Mouse (Mus musculus): ENCODE data around the gene Vax2.

Vax2 gene

DNA sequence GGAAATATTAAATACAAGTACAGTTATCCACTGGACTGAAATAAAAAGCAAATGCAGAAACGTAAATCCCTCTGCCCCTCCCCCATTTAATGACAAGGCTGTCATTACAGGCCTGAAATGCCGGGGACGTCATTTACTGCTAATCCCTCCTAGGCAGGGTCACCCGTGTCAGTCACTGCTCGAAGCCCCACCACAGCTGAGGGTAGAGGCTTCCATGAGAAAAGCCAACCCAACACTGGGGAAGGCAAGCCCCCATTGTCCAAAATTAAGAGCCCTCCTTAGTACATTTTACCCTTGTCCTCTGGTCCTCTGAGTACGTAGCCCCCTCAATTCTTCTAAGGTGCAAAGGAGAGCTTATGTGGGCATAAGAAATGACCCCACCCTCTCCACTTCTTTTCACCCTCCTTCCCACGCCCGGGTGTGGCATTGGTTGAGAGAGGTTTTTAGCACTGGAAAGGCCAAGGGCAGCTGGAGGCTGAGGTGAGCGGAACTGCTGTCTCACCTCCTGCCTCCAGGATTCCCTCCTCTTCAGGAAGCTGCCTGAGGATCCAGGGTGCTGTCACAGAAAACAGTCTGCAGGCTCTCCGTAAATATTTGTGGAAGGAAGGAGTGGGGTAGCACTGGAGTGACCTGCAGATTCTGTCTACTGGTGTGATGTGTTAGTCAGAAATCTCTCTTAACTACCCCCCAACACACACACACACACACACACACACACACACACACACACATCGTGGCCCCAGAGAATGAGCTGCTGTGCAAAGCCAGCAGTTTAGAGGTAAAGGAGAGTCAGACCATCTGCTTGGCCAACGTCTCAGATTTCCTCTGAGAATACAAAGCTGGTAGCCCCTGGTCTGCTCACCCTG is 2.4 kb downstream of the Vax2 start:
- DNase-seq, result no peak

DNA sequence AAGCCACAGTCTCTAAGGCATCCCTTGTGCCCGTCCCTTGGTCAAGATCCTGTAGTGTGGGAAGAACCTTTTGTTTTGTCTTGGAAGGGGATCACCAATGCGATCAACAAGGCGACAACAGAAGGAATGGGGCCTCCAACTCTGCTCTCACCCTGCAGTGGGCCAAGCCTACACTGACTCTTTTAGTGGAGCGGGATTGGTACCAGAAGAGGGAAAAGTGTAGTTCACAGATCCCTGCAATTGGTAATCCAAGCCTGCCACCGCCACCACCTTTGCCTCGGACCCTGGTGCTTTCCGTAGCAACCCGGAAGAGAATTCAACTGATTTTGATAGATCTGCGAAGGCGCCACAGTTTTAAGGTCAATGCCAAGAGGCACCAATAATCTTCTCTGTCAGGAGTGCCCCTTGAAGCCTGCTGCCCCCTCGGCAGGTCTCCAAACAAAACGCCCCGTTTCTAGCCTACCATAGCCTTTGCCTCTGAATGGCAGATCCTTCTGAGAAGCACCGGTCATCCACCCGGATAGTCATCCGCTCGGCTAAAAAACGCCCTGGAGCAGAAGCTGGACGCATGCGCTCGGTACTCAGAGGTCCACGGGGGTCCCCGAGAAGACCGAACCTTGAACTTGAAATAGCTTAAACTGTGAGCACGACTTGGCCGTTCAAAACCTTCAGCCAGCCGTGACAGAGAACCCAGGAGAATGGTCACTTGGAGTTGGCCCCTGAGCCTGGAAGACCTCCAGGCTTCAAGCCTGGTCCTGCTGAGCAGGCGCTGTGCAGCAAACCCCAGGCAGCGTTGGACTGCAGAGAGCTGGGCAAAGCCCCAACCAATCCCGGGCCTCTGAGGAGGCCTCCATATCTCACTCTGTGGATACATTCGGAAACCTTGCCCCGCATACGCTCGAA is 3.4 kb downstream of the Vax2 start:
- no peak for DNase-seq

DNA sequence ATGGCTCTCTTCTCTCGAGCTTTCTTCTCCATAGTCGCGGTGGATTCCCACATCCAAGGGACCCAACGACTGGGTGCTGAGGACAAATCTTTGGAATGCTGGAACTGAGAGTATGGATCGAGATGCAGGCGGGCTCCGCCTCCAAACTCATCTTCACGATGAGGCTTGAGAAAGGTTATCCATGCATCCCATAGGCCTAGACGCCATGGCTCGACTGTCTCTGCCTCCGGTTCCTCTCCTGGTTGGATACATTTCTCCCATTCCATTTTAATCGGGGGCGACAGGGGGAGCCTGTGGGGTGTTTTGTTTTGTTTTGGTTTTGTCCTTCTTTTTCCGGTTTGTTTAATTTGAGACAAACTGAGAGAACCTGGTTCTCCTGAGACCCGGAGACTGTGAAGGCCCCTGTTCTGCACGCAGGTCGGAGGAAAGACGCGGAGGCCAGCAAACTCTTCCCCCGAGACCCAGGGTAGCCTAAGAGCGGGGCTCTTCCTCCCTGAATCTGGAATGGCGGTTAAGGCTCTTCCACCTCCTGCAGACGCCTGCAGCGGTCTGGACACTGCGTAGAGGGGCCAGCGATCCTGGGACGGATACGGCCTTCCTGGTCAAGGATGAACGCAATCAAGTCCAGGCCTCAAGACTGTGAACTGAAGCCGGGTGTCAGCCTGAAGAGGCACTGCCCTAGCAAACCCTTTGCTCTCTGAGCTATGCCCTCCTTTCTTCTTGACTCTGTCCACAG is 4.6 kb downstream of the Vax2 start:
- no peak for DNase-seq

DNA sequence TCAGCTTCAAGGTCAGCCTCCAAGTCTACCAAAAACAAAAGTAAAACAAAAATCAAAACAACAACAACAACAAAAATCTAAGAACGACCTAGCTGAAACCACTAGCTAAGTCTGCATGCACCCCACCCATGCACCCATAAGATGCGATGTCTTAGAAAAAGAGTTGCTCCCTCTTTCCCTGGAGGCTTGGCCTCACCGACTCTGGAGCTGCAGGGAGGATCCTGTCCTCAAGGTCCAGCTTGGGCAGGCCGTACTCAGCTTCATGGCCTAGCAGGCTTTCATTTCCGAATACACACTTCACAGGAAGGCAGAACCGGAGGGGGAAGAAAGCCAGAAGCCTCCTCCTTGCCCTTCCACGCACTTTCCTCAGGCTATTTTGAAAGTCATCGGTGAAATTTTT is 6.0 kb downstream of the Vax2 start:
- DNase-seq, result no peak

DNA sequence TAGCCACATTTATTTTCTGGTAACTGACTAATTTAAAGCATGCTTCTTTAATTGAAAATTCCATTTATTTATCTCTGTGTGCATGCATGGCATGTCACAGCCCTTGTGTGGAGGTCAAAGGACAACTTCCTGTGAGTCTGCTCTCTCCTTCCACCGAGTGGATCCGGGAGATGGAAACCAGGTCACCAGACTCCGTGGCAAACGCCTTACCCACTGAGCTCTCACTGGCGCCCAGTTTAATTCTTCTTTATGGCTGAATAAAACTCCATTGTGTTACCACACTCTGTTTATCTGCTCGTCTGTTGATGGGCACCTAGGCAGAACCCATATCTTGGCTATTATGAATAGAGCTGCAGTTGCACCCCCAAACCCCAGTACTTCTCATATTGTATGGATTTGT is 11.5 kb downstream of the Vax2 start:
- DNase-seq, result no peak

DNA sequence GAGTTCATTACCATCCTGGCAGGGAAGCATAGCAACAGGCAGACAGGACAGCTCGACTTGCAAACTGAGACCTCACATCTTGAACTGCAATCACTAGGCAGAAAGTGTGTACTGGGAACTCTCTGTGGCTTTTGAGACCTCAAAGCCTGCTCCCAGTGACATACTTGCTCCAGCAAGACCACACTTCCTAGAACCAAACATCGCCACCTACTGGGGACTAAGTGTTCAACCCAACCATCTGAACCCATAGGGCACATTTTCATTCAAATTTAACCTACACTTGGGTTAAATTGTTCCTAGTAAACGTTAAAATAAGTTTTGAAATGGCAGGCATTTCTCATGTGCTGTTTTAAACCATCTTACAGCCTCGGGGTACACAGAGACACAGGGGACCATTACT is 16.1 kb downstream of the Vax2 start:
- no peak for DNase-seq

DNA sequence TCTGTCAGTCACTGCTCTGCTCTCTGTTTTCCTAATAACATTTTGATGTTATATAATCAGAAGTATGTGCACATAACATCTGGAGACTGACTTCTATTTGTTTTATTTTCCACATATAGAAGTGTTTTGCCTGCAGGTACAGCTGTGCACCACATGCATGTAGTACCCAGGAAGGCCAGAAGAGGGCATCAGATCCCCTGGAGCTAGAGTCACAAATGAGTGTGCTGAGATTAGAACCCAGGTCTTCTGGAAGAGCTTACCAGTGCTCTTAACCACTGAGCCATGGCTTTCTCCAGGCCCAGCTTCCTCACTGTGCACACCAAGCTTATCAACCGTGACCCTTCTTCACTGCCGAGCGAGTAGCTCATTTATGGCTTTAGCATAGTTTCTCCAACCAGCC is 17.4 kb downstream of the Vax2 start:
- DNase-seq, result no peak

DNA sequence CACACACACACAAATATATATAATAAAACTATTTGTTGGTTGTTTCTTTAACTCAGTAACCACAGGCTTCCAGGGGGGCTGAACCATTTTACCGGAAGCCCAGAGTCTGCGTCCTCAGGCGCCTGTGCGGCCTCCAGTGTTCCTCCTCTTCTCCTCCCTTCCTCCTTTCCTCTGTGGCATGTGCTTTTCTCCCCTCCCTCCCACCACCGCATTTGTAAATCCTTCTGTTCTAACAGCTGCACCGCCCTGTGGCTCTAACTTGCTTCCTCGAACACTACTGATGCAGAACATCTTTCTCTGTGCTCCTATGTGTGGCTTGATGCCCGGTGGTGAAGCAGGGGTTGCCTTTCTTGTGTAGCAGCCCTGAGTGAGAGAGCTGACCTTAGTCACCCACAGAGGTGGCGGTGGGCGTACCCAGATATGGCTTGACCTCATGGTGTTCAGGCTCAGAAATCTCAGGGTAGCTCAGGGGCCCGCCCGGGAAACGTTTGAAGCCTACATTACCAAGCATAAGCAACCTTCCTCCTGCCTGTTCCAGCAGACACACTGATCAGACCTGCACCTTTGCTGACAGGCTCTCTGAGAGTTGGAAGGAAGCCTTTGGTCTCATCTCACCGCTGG is 18.4 kb downstream of the Vax2 start:
- DNase-seq, result no peak

DNA sequence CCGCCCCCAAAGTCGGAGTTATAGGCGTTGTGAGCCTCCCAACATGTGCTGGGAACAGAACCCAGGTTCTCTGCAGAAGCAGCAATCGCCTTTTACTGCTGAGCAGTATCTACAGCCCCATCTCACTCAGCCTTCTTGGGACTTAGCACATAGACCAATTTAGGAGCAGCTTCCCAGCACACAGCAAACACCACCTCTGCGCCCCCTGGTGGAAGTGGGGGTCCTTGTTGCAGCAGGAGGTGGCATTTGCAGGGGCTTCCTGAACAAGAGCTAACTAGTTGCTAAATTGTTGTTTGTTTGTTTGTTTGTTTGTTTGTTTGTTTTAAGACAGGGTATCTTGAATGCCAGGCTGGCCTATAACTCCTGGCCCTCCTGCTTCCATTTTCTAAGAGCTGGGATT is 20.1 kb downstream of the Vax2 start:
- DNase-seq, result peak; percentile 45

DNA sequence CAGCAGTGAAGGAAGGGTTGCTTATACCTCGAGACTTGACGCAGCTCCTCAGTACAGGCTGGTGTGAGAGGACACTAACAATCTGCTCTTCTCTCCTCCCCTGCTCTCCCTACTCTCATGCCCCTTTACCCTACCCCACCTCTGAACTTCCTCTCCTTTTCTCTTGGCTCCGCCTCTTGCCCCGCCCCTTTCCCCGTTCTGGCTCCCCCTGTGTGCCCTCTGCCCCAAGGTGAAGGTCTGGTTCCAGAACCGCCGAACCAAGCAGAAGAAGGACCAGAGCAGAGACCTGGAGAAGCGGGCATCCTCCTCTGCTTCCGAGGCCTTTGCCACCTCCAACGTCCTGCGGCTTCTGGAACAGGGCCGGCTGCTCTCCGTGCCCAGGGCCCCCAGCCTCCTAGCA is 26.2 kb downstream of the Vax2 start:
- DNase-seq, result no peak

DNA sequence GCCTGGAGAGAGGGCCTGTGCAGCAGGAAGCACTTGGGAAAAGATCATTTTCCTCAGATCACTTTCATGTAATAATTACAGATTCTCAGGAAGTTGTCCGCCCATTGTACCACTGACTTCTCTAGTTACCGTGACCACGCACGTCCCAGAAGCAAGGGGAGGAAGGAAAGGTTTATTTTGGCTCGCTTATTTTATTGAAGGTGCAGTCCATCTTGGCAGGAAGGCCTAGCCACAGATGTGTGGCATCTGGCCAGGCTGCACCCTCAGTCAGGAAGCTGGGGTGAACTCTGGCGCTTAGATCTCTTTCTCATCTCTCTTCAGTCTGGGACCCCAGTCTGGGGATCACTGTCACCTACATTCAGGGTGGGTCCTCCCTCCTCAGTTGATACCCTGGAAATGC is 27.5 kb downstream of the Vax2 start:
- DNase-seq, result no peak

DNA sequence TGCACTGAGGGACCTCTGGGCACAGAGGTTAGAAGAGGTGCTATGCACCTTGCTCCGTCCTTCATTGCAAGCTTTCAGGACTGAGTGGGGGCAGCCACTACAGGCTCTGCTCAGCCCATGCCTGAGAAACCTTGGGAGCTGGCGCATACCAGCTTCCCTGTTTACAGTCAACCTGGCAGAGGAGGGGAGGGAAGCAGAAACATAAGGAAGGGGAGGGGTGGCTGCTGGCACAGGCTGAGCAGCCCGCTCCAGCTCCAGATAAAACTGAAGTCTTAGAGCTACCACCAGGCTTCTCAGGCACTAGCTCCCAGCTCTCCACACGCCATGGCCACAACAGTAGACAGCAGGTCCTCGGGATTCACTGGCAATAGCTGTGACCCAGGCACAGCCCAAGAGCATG is 31.7 kb downstream of the Vax2 start, which contains the start of gene Atp6v1b1:
Atp6v1b1 (plus strand) TSS at position 230 of the 400 bp plus-strand sequence.
- no peak for DNase-seq

DNA sequence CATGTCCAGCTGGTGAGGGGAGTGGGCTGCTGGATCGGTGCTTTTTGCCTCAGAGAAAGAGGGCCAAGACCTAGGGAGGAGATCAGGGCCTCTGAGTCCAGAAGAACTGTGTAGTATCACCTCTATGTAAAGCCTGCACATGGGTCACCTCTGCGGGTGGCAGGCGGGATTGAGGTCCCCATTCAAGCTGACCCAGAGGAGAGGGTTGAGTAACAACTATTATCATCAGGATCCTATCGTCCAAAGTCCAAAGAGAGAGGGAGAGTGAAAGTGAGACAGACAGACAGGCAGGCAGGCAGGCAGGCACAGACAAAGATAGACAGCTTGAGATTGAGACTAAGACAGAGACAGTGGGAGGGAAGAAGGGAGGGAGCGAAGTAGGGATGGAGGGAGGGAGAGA is 32.1 kb downstream of the Vax2 start:
- DNase-seq, result no peak

DNA sequence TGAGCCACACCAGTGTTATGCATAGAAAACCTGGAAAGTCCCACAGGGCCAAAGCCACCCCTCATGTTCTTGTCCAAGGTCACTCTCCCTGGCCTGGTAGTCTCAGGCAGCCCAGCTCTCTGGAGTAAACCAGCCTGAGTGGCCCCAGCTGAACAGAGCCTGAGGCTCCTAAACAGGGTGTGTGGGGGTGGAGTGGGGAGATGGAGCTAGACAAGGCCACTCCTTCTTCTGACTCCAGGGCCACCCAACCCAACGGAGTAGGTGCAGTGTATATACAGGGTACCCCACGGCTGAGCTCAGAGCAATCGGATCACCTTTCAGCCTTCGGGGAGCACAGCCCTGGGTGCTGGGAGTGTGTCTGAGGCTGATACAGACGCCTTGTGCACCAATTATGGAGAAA is 33.1 kb downstream of the Vax2 start:
- no peak for DNase-seq

DNA sequence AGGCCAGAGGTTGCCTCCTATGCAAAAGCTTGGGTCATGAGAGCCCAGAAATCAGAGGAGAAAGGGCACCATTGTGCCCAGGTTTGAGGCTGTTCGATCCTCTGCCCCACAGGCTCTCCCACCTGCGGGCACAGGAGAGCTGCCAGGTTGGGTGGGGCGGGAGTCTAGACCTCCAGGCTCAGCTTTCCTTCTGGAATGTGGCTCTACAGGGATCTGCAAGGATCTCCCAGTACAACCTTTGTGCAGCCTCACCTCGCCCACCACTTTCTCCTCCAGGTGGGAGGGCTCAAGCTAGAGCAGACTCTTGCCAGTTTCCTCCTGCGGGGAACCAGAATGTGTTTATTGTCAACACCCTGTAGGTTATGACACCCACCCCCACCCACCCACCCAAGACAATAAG is 33.5 kb downstream of the Vax2 start:
- no peak for DNase-seq

DNA sequence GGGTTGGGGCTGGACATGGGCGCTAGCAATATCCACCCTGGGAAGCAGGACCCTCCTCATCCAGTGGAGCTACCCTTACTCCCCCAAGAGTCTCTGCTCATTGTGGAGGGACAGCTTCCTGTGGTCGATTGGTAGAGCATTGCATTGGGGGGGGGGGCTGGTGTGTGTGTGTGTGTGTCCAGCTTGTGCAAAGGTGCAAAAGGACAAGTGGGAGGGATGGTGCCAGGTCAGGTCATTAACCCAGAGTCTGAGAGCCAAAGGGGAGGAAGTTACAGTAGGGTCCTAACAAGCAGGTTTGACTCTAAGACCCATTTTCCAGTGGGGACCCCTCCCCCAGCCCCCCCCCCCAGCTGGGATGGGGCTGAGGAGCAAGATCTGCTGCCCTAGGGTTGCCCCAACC is 34.4 kb downstream of the Vax2 start:
- DNase-seq, result no peak

DNA sequence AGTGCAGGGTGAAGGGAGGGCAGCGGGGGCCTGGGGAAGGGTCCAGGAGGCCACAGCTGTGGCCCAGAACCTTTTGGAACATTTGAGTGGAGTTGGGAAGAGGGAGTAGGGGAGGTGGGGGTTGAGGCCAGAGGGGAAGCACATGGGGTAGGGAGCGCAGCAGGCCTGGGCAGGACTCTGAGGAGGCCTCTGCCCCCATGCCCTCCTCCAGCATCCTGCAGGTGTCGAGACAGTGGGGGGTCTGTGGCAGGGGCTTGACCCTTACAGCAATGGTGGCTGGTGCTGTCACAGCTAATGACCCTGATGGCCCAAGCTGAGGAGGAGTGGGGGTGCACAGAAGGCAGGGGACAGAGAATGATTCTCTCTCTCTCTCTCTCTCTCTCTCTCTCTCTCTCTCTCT is 38.2 kb downstream of the Vax2 start:
- no peak for DNase-seq

DNA sequence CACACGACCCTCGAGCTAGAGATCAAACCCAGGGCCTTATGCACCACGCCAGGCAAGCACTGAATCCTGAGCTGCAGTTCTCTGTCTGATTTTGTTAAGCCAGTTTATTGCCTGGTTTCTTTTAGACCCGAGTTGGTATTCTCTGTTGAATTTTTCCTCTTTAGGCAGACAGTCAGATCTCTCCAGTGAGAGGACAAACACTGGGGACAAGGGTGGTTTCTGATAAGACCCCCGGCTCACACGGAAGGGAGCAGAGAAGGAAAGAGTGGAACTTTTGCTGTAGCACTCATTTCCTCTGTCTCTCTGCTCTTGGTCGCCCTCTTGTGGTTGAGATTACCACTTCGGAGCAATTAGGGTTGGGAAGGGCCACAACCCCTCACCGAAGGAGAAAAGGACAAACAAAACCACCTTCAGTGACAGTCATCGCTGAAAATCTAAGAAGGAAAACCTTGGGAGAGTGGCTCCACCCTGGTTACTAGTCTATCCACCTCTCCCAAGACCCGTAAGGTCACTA is 39.2 kb downstream of the Vax2 start:
- peak; percentile 74 for DNase-seq

DNA sequence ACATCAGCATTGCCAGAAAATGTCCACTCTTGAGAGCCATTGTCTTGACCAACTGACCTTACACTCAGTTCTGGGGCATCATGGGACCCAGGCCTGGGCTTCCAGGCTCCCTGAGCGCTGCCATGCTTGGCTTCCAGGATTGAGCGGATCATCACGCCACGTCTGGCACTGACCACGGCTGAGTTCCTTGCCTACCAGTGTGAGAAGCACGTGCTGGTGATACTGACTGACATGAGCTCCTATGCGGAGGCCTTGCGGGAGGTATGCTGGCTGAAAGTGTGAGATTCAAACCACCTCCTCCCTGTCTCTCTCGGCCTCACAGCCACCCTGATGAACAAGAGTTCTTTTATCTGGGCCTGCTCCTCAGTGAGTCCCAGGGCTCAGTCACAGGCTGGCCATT is 45.0 kb downstream of the Vax2 start:
- no peak for DNase-seq

DNA sequence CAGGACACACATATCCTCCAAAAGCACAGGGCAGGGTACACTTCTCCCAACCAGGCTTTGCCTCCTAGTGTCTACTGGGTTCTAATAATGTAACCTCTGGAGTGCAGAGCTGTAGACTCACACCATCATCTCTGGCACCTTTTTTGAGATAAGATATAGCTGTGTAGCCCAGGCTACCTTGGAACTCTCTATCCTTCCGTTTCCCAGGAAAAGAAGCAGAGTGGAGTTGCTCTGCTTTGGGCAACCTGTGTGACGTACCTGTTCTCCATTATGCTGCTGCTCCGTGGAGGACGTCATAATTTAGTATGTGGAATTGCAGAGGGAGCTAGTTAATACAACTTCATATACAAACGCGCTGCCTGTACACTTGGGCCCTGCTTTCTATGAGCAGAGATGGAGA is 51.3 kb downstream of the Vax2 start, which contains the start of gene Ankrd53:
Ankrd53 (plus strand) TSS at position 301 of the 400 bp plus-strand sequence.
- no peak for DNase-seq

DNA sequence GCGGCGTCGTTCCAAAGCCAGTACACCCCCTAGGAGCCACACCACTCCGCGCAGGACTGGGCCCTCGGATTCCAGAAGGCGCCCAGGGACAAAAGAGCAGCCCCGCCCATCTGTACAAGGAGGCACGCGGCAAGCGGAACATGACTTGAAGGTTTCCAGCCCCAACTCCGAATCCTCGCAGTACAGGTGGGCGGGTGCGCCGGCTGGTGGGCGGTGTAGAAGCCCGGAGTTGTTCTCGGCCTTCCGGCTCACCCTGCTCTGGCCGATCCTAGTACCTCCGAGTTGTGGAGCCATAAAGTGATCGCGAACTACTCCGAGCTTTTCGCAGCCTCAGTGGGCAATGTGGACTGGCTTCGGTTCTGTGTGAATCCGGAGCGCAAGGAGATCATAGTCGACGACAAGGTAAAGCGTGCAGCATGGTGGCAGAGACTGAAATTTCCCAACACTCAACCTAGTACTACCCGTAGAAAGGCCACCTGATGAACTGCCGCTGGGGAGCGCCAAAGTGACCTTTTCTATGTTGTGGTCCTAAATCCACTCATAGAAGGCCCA is 51.9 kb downstream of the Vax2 start:
- DNase-seq, result no peak

DNA sequence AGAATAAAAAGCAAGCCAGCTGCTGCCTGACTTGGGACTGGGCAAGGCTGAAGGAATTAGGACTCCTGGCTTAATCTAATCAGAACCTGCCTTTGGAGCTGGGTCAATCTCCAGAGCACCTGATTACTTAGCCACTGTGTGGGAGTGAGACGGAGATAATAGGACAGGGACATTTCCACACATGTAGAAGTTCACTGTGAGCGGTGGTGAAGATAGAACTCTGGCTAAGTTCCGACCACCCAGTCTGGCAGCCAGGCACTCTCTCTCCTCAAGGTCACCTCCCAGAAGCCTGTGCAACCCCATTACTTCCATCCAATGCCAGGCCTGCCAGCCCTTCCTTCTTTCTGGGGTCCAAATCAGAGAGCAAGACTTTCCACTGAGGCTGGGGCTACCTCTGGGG is 55.9 kb downstream of the Vax2 start:
- DNase-seq, result no peak

Data from right cerebral cortex, postnatal 14 days (tissue).